Mouse (Mus musculus) heart, adult 11 months (tissue): ENCODE measurements around the gene Slc30a4.
A peak's percentile ranks its signal among the peaks of the same experiment; 100 is the strongest.

Experiments used
- DNase-seq: peaks from one replicate; pipeline ENCODE4 v3.0.0; 2022

Slc30a4 gene

DNA sequence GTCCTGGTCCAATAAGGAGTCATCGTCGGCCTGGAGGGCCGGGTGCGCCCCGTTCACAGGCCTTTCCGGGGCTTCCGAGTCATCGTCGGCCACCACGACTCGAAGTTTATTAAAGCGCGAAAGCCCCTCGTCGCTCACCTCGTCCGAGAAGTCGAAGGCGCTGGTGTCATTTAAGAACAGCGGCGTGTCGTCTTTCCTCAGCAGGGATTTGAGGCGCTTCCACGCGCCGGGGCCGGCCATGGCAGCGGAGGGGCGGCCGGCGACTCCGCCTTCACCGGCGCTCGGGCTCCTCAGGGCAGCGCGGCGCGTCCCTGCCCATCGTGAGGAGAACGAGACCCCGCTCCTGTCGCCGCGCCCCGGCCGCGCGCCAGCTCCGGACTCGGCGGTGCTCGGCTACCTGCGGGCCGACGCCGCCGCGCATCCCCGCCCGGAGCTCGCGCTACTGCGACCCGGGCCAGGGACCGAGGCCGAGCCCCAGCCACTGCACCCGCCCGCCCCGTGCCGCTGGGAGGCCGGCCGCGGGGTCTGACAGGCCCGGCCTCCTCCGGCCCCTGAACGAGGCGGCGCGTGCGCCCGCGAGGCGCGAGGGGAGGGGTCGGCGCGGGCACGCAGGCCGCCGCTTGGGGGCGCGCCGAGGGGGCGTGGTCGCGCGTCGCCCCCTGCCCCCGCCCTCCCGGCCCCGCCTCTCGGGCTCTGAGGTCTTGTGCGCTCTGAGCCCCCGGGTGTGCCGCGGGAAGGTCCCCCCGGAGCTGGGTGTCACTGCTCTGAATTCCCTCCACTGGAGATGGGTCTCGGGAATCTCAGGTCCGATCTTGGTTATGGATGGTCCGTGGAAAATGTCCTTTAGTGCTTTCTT is at the start of gene Slc30a4:
Gene Slc30a4 (minus strand): TSS at position 483 of the 856 bp plus-strand sequence.
- DNase-seq, result peak; percentile 99

DNA sequence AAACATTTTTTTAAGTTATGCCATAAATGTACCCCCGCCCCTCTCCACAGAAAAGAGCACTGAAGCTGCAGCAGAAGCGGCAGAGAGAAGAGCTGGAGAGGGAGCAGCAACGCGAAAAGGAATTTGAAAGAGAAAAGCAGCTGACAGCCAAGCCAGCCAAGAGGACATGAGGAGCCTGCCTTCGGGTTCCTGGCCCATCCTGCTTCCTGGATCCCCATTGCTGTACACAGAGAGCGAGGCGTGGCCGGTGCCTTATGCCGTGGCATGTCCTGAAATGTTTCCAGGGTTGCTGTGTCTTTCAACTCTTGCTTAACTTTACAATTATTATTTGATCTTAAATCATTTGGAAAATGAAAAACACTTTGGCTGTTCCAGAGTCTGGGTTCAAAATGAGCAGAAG is 44.0 kb upstream of the Slc30a4 start:
- DNase-seq, result peak; percentile 95

DNA sequence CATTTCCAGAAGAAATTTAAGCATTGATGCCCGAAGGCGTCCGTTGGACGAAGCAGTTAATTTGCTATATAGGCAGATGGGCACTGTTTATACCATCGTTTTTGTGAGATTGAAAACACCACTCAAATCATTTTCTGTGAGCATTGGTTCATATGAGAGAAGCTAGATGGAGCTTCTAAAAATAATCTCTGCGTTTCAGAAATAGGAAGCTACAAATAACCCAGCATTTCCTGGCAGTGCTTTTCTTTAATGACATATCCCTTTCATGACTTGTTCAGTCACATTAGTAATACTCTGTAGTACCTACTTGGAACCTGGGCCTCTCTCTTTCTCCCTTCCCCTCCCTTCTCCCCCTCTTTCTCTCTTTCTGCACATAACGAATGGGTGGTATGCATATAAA is 36.6 kb upstream of the Slc30a4 start:
- DNase-seq, result peak; percentile 50

GRCm38 (mm10) chr2:122737894-122738830 is 35.7 kb upstream of the Slc30a4 start, which contains the start of gene Bloc1s6:
TSS of gene Bloc1s6 (plus strand) at chr2:122738503.
- peak; percentile 99 for DNase-seq

DNA sequence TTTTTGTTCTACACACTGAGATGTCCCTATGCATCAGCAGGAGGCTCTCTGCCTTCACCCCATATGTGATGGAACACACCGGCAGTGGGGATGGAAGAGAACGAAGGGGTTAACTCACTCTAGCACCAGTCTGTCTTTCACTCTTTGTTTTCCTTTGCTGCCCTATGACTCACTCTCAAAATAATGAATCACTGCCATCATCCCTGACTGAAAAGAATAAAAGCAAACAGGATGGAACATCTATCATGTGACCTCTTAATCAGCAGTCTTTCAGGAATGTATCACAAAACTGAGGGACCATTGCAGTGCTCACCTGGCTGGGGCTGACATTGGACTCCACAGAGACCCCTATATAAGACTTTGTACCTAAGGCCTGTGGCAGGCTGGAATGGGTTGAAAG is 29.0 kb upstream of the Slc30a4 start:
- peak; percentile 78 for DNase-seq

- peak; percentile 64 for DNase-seq
Measured at GRCm38 (mm10) chr2:122725604-122726003, 23.1 kb upstream of the Slc30a4 start.

DNA sequence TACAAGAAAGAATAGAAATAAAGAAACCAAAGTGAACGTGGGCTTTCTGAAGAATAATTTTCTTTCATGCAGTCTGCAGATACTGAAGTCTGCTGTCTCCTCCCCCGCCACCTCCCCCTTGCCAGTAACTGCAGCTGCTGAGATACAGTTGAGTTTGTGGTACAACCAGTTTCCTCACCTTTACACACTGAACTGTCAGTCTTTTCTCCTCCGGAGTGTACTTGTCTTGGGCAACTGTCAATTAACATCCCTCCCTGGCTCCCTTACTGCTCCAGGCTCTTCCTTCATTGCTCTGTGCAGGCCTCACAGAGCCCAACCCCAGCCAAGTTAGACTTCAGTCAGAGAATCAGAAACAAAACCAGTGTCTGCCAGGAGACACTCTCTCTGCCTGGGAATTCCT is 18.1 kb upstream of the Slc30a4 start:
- peak; percentile 37 for DNase-seq

DNA sequence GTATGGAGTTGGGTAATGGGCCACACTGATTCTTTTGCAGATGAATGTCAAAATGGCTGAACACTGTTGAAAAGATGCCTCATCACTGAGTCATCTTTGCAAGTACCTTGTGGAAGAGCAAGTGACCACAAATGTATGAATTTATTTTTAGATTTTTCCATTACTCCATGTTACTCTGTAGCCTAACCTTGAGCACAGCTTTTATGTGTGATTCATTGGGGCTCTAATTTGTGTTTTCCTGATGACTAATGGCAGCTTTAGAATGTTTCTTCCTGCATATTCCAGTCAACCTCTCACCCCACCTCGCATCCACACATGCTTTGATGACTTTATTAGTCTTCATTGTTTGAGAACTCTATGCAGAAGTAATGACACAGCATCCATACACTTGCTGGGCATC is 16.8 kb upstream of the Slc30a4 start:
- DNase-seq, result peak; percentile 9

DNA sequence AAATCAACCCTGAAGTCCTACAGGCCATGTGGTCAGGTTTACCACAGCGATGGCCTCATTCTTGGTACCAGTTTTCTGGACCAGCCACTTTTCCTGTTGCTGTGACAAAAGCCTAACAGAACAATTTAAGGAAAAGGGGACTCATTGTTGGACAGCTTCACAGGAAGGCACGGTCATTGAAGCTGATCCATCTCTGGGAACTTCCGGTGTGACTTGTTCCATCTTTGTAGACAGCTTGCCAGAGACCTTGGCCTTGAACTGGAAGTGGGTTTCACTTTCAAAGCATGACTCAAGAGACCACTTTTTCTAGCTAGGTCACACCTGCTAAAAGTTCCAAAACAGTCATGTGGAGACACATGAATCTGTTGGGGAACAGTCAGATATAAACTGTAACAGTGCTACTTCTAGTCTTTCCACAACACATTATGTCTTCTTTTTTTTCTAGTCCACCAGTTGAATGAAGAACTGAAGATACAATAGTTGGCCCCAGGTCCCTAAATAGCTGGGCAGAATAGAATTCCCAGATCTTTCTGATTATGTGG is 13.9 kb upstream of the Slc30a4 start:
- DNase-seq, result peak; percentile 70

DNA sequence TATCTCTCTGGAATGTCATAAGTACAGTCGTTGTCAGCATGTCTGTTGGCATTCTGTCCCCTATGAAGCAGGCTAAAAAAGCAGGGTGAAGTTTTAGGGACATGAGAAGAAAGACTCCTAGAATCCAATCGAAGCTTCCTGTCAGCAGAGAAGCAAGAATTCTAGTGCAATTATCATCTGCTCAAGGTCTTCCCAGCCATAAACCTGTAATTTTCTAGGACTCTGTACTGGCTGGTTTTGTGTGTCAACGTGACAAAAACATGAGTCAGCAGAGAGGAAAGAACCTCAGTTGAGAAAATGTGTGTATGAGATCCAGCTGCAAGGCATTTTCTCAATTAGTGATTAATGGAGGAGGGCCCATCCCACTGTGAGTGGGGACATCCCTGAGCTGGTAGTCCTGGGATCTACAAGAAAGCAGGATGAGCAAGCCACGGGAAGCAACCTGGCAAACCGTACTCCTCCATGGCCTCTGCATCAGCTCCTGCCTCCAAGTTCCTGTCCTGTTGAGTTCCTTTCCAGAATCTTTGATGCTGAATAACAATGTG is 12.8 kb upstream of the Slc30a4 start:
- no peak for DNase-seq

DNA sequence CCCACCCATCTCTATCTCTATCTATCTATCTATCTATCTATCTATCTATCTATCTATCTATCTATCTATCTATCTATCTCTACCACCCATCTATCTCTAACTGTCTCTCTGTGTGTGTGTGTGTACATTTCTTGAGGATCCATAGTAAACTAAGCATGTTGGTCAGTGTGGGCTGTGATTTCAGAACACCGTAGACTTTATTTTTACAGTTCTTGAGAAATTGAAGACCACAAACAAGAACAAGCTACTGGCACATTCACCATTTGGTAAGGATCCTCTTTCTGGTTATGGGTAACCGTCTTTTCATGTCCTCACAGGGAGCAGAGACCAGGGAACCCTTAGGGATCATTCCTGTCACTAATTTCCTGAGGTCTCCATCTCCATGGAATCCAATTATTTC is 10.4 kb upstream of the Slc30a4 start:
- no peak for DNase-seq

DNA sequence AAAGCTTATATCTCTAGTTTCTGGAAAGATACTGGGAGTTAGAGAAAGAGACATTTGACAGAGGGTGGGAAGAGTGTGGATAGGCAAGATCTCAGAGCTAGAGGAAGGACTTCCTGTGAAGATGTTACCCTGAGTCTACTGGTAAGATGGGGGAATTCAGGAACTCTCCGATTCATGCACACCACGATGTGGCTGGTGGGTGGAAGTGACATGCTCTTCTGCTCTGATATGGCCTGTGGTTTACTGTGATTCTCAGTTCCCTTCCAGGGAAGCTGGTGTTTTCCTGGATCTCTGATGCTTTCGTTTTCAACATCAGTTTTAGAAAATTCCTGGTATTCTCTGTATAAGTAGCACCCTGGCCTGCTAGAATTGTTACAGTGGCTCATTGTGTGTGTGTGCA is 9.4 kb upstream of the Slc30a4 start:
- no peak for DNase-seq

- no peak for DNase-seq
Measured at GRCm38 (mm10) chr2:122709156-122709555, 6.7 kb upstream of the Slc30a4 start.

GRCm38 (mm10) chr2:122708080-122708479 is 5.6 kb upstream of the Slc30a4 start:
- DNase-seq, result no peak

GRCm38 (mm10) chr2:122704572-122704971 is 2.1 kb upstream of the Slc30a4 start:
- no peak for DNase-seq

GRCm38 (mm10) chr2:122701871-122702180 is 637 bp downstream of the Slc30a4 start:
- DNase-seq, result no peak

- no peak for DNase-seq
Measured at GRCm38 (mm10) chr2:122701012-122701411, 1.5 kb downstream of the Slc30a4 start.

DNA sequence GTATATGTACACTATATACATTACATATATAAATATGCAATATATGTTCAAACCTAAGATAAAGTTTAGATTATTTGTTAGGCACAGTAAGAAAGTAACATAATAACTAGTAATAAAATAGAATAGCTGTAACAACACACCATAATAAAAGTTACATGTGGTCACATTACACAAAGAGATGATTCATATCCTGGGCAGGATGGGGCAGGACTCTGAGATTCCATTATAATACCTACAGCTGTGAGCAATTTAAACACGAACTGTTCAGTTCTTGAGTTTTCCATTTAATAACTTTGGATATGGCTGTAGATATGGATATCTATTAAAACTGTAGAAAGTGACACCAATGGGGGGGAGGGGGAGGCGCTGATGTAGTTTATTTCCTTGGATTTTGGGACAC is 4.9 kb downstream of the Slc30a4 start:
- DNase-seq, result no peak

DNA sequence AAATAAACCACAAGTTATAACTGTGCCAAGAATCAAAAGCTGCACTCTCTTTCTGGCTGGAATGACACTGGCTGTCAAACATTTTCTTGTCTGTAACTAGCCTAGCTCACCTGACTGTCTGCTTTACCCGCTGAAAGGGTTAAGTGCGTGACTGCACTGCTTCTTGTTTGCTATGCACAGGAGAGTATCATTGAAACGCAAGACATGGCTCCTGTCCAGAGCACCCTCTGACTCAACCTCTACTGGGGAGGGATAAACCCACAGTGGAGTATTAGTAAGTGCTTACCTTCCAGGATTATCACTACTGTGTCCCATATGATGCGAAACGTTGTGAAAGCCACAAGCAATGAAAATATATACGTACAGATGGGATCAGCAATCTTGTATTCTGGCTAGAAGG is 15.8 kb downstream of the Slc30a4 start:
- DNase-seq, result no peak

DNA sequence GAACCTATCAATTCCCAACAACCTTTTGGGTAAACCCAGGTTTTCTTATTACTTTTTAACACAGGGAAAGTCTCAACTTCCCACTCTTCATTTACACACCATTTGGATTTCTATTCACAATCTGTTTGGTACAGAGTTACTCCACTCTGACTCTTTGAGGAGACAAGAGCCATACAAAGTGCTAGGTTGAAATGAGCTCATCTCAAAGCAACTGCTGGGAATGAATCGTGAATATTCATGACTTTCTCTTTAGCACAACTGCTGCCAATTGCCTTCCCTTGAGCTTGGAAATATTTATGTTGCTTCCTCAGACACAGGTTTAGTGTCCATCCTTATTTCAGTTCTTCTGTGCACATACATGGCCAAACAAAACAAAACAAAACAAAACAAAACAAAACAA is 18.8 kb downstream of the Slc30a4 start:
- DNase-seq, result no peak

DNA sequence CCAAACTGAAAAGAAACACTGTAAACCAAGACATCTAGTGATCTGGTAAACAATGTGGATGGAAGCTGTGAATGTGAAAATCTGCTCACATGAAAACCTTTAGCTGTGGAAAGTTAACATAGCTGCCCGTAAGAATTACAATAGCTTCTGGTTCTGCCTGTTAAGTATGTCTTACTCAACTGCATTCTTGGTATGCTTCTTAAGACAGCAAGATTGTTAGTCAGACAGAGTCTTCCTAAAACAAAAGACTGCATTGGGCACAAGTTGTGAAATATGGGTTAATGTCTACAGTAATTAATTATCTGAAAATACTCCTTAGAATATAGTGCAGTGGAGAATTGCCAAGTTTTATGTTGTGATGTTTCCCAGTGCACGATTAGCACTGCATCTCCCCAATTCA is 19.9 kb downstream of the Slc30a4 start:
- no peak for DNase-seq

GRCm38 (mm10) chr2:122681379-122682137 is 20.9 kb downstream of the Slc30a4 start:
- DNase-seq, result no peak

DNA sequence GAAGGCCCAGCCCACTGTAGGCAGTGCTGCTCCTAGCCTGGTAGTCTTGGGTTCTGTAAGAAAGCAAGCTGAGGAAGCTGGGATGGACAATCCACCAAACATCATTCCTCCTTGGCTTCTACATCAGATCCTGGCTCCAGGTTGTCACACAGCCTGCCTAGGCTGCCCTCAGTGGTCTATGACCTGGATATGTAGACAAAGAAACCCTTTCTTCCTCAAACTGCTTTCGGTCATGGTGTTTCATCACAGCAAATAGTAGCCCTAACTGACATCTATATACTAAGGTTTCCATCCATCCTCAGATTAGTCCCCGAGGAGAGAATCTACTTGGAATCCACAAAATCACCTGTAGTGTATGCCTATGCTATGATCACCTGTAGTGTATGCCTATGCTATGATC is 27.3 kb downstream of the Slc30a4 start:
- DNase-seq, result no peak
